Comparison of ENCODE assay signal across 19 mouse cellular contexts in the genomic region with DNA sequence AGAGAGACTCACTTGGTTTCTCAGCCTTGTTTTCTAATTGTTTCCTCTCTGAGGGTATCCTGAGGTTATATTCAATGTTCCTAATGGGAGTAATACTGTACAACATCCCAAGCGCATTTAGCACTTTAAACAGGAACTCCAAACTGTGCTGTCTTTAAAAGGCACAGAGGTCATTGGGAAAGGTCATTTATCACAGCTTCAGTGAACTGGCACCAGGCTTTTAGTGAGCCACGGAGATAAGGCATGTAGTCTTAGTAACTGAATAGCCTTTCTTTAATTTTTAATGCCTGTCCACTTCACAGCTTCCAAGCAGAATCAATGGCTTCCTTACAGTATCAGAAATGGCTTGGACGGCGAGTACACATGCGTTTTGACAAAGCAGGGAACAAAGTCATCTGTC.
DNase-seq lines count a peak whose midpoint lies in the region; ATAC-seq and TF ChIP-seq lines count a peak whose summit lies in the region.
"Had no signal": no experiment of that assay in that cellular context is flagged by ENCODE, and none has a peak within 500 bp of the region (broad histone marks: within the 10 kb centered on the region; RNA-seq: fewer than 3 reads in every experiment).

No protein-coding gene starts in this region.

- H3K4me1 ChIP-seq in embryonic facial prominence, embryonic 12.5 days = peaks cover 16% of the 10 kb centered on the region
- H3K4me1 ChIP-seq in limb, embryonic 11.5 days (ENCODE audit: control insufficient read depth, insufficient read depth, low read length) = peaks cover 18% of the 10 kb centered on the region
- no peaks in the 10 kb centered on the region for H3K4me1 ChIP-seq in stomach, postnatal 0 days (replicated peaks; ENCODE audit: control insufficient read depth, insufficient read depth)
- no peaks in the 10 kb centered on the region for H3K4me1 ChIP-seq in midbrain, embryonic 16.5 days (ENCODE audit: control insufficient read depth, insufficient read depth, low read length)
- peaks cover 16% of the 10 kb centered on the region for H3K4me1 ChIP-seq in liver, embryonic 12.5 days

- TF ChIP-seq EP300 in stomach, postnatal 0 days (optimal IDR thresholded peaks at IDR 0.05) = no peak

- peak; percentile 51 for DNase-seq in embryo, embryonic 10 days (ENCODE audit: low spot score)
- peak; percentile 53 for DNase-seq in embryo, embryonic 10.5 days (ENCODE audit: low spot score)
- no peak for DNase-seq in limb, embryonic 11.5 days (ENCODE audit: low spot score)
- DNase-seq in stomach, postnatal 0 days (ENCODE audit: low spot score) = no peak
- DNase-seq in left cerebral cortex, adult 11 months (ENCODE audit: low spot score) = no peak
- DNase-seq: adrenal gland, adult 2 months; adrenal gland, postnatal 25 days; cerebellum, adult 18-20 months; cerebellum, adult 9-11 months; forebrain, postnatal 0 days; gastrocnemius, postnatal 25 days; heart, adult 11 months; heart, postnatal 36 days had no signal

- H3K4me2 ChIP-seq in embryonic facial prominence, embryonic 12.5 days (replicated peaks) = peak overlapping the region; percentile 19; the same call in 1 of the 2 replicates
- no peak overlapping the region for H3K4me2 ChIP-seq in limb, embryonic 11.5 days (ENCODE audit: low read depth, severe bottlenecking)
- H3K4me2 ChIP-seq in stomach, postnatal 0 days (replicated peaks; ENCODE audit: low read depth) = no peak overlapping the region
- H3K4me2 ChIP-seq in midbrain, embryonic 16.5 days (ENCODE audit: low read length) = no peak overlapping the region
- H3K4me2 ChIP-seq in liver, embryonic 12.5 days = no peak overlapping the region
- H3K4me2 ChIP-seq: forebrain, embryonic 13.5 days; heart, embryonic 13.5 days; hindbrain, embryonic 15.5 days had no signal

- H3K27ac ChIP-seq in embryonic facial prominence, embryonic 12.5 days = no peak overlapping the region
- H3K27ac ChIP-seq in limb, embryonic 11.5 days (replicated peaks; ENCODE audit: low read depth, low read length) = 0 out of 2 replicates have a peak overlapping the region, but pooled peaks have one; percentile 15
- no peak overlapping the region for H3K27ac ChIP-seq in stomach, postnatal 0 days (replicated peaks)
- no peak overlapping the region for H3K27ac ChIP-seq in midbrain, embryonic 16.5 days (ENCODE audit: low read length)
- H3K27ac ChIP-seq in liver, embryonic 12.5 days = no peak overlapping the region
- H3K27ac ChIP-seq: forebrain, embryonic 13.5 days; heart, embryonic 13.5 days; hindbrain, embryonic 15.5 days had no signal

- H3K27me3 ChIP-seq in embryonic facial prominence, embryonic 12.5 days = no peaks in the 10 kb centered on the region
- no peaks in the 10 kb centered on the region for H3K27me3 ChIP-seq in limb, embryonic 11.5 days (ENCODE audit: control insufficient read depth, insufficient read depth, low read length)
- no peaks in the 10 kb centered on the region for H3K27me3 ChIP-seq in stomach, postnatal 0 days (ENCODE audit: control insufficient read depth, insufficient read depth, low read length)
- no peaks in the 10 kb centered on the region for H3K27me3 ChIP-seq in midbrain, embryonic 16.5 days (ENCODE audit: control insufficient read depth, insufficient read depth, low read depth, low read length)
- H3K27me3 ChIP-seq in liver, embryonic 12.5 days (replicated peaks) = no peaks in the 10 kb centered on the region
- H3K27me3 ChIP-seq: heart, embryonic 13.5 days; hindbrain, embryonic 15.5 days had no signal

- no peak overlapping the region for H3K4me3 ChIP-seq in embryonic facial prominence, embryonic 12.5 days
- H3K4me3 ChIP-seq in limb, embryonic 11.5 days (ENCODE audit: low read depth, low read length) = no peak overlapping the region
- no peak overlapping the region for H3K4me3 ChIP-seq in stomach, postnatal 0 days (ENCODE audit: low read depth, low read length)
- no peak overlapping the region for H3K4me3 ChIP-seq in midbrain, embryonic 16.5 days (ENCODE audit: low read depth, low read length)
- no peak overlapping the region for H3K4me3 ChIP-seq in liver, embryonic 12.5 days
- H3K4me3 ChIP-seq: forebrain, embryonic 13.5 days; heart, embryonic 13.5 days; hindbrain, embryonic 15.5 days had no signal

- WGBS in embryonic facial prominence, embryonic 12.5 days = 30% methylated on average over 5 of the region's 5 CpGs
- WGBS in limb, embryonic 11.5 days = 26% methylated on average over 5 of the region's 5 CpGs
- WGBS in stomach, postnatal 0 days = 51% methylated on average over 5 of the region's 5 CpGs
- 67% methylated on average over 5 of the region's 5 CpGs for WGBS in midbrain, embryonic 16.5 days
- 62% methylated on average over 5 of the region's 5 CpGs for WGBS in liver, embryonic 12.5 days (ENCODE audit: insufficient replicate concordance)

- ATAC-seq in embryonic facial prominence, embryonic 12.5 days (ENCODE audit: insufficient number of reproducible peaks, insufficient read depth, low FRiP score, low TSS enrichment) = no peak
- ATAC-seq in limb, embryonic 11.5 days (ENCODE audit: insufficient number of reproducible peaks, low FRiP score, low TSS enrichment, low read depth) = no peak
- no peak for ATAC-seq in stomach, postnatal 0 days (ENCODE audit: low FRiP score, low TSS enrichment)
- ATAC-seq in midbrain, embryonic 16.5 days = no peak
- no peak for ATAC-seq in liver, embryonic 12.5 days
- ATAC-seq: forebrain, embryonic 13.5 days; forebrain, postnatal 0 days had no signal

- H3K9ac ChIP-seq in embryonic facial prominence, embryonic 12.5 days = no peak overlapping the region
- no peak overlapping the region for H3K9ac ChIP-seq in limb, embryonic 11.5 days (ENCODE audit: low read length)
- H3K9ac ChIP-seq in stomach, postnatal 0 days (ENCODE audit: low read length) = no peak overlapping the region
- no peak overlapping the region for H3K9ac ChIP-seq in midbrain, embryonic 16.5 days (ENCODE audit: low read depth, low read length)
- H3K9ac ChIP-seq in liver, embryonic 12.5 days = no peak overlapping the region
- H3K9ac ChIP-seq: forebrain, embryonic 13.5 days; forebrain, postnatal 0 days; heart, embryonic 13.5 days; hindbrain, embryonic 15.5 days had no signal

- no peaks in the 10 kb centered on the region for H3K9me3 ChIP-seq in embryonic facial prominence, embryonic 12.5 days
- H3K9me3 ChIP-seq in limb, embryonic 11.5 days (ENCODE audit: control insufficient read depth, low read length) = no peaks in the 10 kb centered on the region
- no peaks in the 10 kb centered on the region for H3K9me3 ChIP-seq in stomach, postnatal 0 days (ENCODE audit: control insufficient read depth, low read length)
- H3K9me3 ChIP-seq in midbrain, embryonic 16.5 days (replicated peaks; ENCODE audit: control insufficient read depth, low read length, poor library complexity, severe bottlenecking) = no peaks in the 10 kb centered on the region
- H3K9me3 ChIP-seq in liver, embryonic 12.5 days (replicated peaks) = no peaks in the 10 kb centered on the region
- H3K9me3 ChIP-seq: forebrain, embryonic 13.5 days; heart, embryonic 13.5 days; hindbrain, embryonic 15.5 days had no signal

- no peak for TF ChIP-seq CTCF in stomach, postnatal 0 days (IDR thresholded peaks at IDR 0.05; ENCODE audit: low read depth)

- H3K36me3 ChIP-seq in embryonic facial prominence, embryonic 12.5 days = no peaks in the 10 kb centered on the region
- H3K36me3 ChIP-seq in limb, embryonic 11.5 days (ENCODE audit: control insufficient read depth, insufficient read depth, low read length) = no peaks in the 10 kb centered on the region
- no peaks in the 10 kb centered on the region for H3K36me3 ChIP-seq in stomach, postnatal 0 days (ENCODE audit: control insufficient read depth, insufficient read depth, low read length)
- no peaks in the 10 kb centered on the region for H3K36me3 ChIP-seq in midbrain, embryonic 16.5 days (ENCODE audit: control insufficient read depth, insufficient read depth, low read length)
- H3K36me3 ChIP-seq in liver, embryonic 12.5 days = no peaks in the 10 kb centered on the region
- H3K36me3 ChIP-seq: heart, embryonic 13.5 days; hindbrain, embryonic 15.5 days had no signal

Comparison
In these comparisons a context has a peak if more than half of its experiments do, and no peak if none do; other contexts are left out.
1. DNase-seq: peak in embryo, embryonic 10 days (single experiment) and embryo, embryonic 10.5 days (single experiment); none in limb, embryonic 11.5 days (single experiment), stomach, postnatal 0 days (single experiment) and left cerebral cortex, adult 11 months (single experiment).